Mouse (Mus musculus) c-Kit-positive CD71-positive TER-119-positive erythroid progenitor cells, embryonic 14.5 days (primary cell): ENCODE measurements at regions not wholly inside any gene's neighbourhood (a gene's known extent, or its start where the extent isn't known, plus 50 kb on each side); places are given as distances from the start of the nearest gene placed in this dataset.
A peak's percentile ranks its signal among the peaks of the same experiment; 100 is the strongest.

Experiments
- DNase-seq: peaks from one replicate; pipeline ENCODE4 v3.0.0-alpha.2; 2013; ENCODE audit warnings: low spot score

GRCm38 (mm10) chr12:10572378-10572650 lies 181.7 kb downstream of the Rdh14 start:
- DNase-seq: no peak

- DNase-seq: no peak
Observed at GRCm38 (mm10) chr12:10573381-10573780, 182.8 kb downstream of the Rdh14 start.

- DNase-seq: no peak
Observed at GRCm38 (mm10) chr12:10582840-10583614, 192.5 kb downstream of the Rdh14 start.

GRCm38 (mm10) chr12:10584026-10584425 lies 193.5 kb downstream of the Rdh14 start:
- DNase-seq: no peak

GRCm38 (mm10) chr12:10589537-10589936 lies 199.0 kb downstream of the Rdh14 start:
- DNase-seq: peak; percentile 24

GRCm38 (mm10) chr12:10597976-10598746 lies 207.6 kb downstream of the Rdh14 start:
- no peak for DNase-seq

- DNase-seq: no peak
Observed at GRCm38 (mm10) chr12:10600111-10600510, 209.5 kb downstream of the Rdh14 start.

- DNase-seq: no peak
Observed at GRCm38 (mm10) chr12:10618319-10618718, 227.7 kb downstream of the Rdh14 start.

- DNase-seq: no peak
Observed at GRCm38 (mm10) chr12:10620541-10620940, 230.0 kb downstream of the Rdh14 start.

GRCm38 (mm10) chr12:10638591-10638990 lies 248.0 kb downstream of the Rdh14 start:
- DNase-seq: no peak

- no peak for DNase-seq
Observed at GRCm38 (mm10) chr12:10654466-10655184, 264.1 kb downstream of the Rdh14 start.

GRCm38 (mm10) chr12:10655185-10655544 lies 264.6 kb downstream of the Rdh14 start:
- no peak for DNase-seq

- DNase-seq: no peak
Observed at GRCm38 (mm10) chr12:10658826-10659225, 268.3 kb downstream of the Rdh14 start.

- no peak for DNase-seq
Observed at GRCm38 (mm10) chr12:10686747-10687146, 296.2 kb downstream of the Rdh14 start.
